Mouse (Mus musculus): Measurements from ENCODE around the gene B3gntl1.

The B3gntl1 gene

GRCm38 (mm10) chr11:121672990-121673572 is at the start of gene B3gntl1:
Gene B3gntl1 (minus strand): TSS chr11:121673153.
- peak; percentile 100 for DNase-seq

GRCm38 (mm10) chr11:121722434-121722833 is 49.5 kb upstream of the B3gntl1 start:
- no peak for DNase-seq

- DNase-seq, result no peak
Observed at GRCm38 (mm10) chr11:121720752-121721151, 47.8 kb upstream of the B3gntl1 start.

GRCm38 (mm10) chr11:121717724-121718123 is 44.8 kb upstream of the B3gntl1 start:
- no peak for DNase-seq

- no peak for DNase-seq
Observed at GRCm38 (mm10) chr11:121714745-121715485, 42.0 kb upstream of the B3gntl1 start.

GRCm38 (mm10) chr11:121713569-121713968 is 40.6 kb upstream of the B3gntl1 start:
- no peak for DNase-seq

- no peak for DNase-seq
Observed at GRCm38 (mm10) chr11:121712987-121713386, 40.0 kb upstream of the B3gntl1 start.

- no peak for DNase-seq
Observed at GRCm38 (mm10) chr11:121710245-121710644, 37.3 kb upstream of the B3gntl1 start.

GRCm38 (mm10) chr11:121709278-121709677 is 36.3 kb upstream of the B3gntl1 start:
- DNase-seq, result no peak

- no peak for DNase-seq
Observed at GRCm38 (mm10) chr11:121706521-121707005, 33.6 kb upstream of the B3gntl1 start.

- DNase-seq, result peak; percentile 21
Observed at GRCm38 (mm10) chr11:121703619-121704215, 30.8 kb upstream of the B3gntl1 start.

GRCm38 (mm10) chr11:121702895-121703618 is 30.1 kb upstream of the B3gntl1 start:
- DNase-seq, result peak; percentile 29

- peak; percentile 81 for DNase-seq
Observed at GRCm38 (mm10) chr11:121702111-121702894, 29.4 kb upstream of the B3gntl1 start.

GRCm38 (mm10) chr11:121701244-121701643 is 28.3 kb upstream of the B3gntl1 start, which contains the start of gene Metrnl:
Gene Metrnl (plus strand): TSS chr11:121701544.
- DNase-seq, result no peak

- no peak for DNase-seq
Observed at GRCm38 (mm10) chr11:121698381-121698955, 25.5 kb upstream of the B3gntl1 start.

- DNase-seq, result no peak
Observed at GRCm38 (mm10) chr11:121697271-121697670, 24.3 kb upstream of the B3gntl1 start.

GRCm38 (mm10) chr11:121695304-121696064 is 22.5 kb upstream of the B3gntl1 start:
- DNase-seq, result peak; percentile 3

GRCm38 (mm10) chr11:121688024-121688423 is 15.1 kb upstream of the B3gntl1 start:
- DNase-seq, result no peak

- DNase-seq, result no peak
Observed at GRCm38 (mm10) chr11:121686674-121687073, 13.7 kb upstream of the B3gntl1 start.

- DNase-seq, result no peak
Observed at GRCm38 (mm10) chr11:121686091-121686490, 13.1 kb upstream of the B3gntl1 start.

- no peak for DNase-seq
Observed at GRCm38 (mm10) chr11:121685491-121686001, 12.6 kb upstream of the B3gntl1 start.

Measured in retina, postnatal 1 day (tissue).